Mouse (Mus musculus): ENCODE measurements around the gene Vwa8. TPM values are rescaled to one million over a fixed set of nuclear protein-coding genes. Genes with fewer than 3 reads are reported as not detected.

Vwa8 gene
- polyA plus RNA-seq, 1 experiment from 2014 or later: 13.3 TPM

- no peak for DNase-seq (ENCODE audit: low spot score)
- Histone ChIP-seq H3K9ac (ENCODE audit: low read length) (no peak overlapping the region), H3K4me2 (ENCODE audit: low read length) (no peak overlapping the region), H3K4me3 (ENCODE audit: low read depth, low read length) (no peak overlapping the region), H3K27ac (ENCODE audit: low read depth) (no peak overlapping the region), H3K9me3 (ENCODE audit: control insufficient read depth, low read length) (0 out of 2 replicates have a peak, but pooled peaks cover 6% of the 10 kb centered on the region), H3K36me3 (ENCODE audit: control insufficient read depth, insufficient read depth, low read length) (0 out of 2 replicates have a peak, but pooled peaks cover 6% of the 10 kb centered on the region), H3K4me1 (replicated peaks; ENCODE audit: control insufficient read depth, insufficient read depth, low read length) (peaks cover 12% of the 10 kb centered on the region), H3K27me3 (replicated peaks; ENCODE audit: control insufficient read depth, insufficient read depth, low read length) (no peaks in the 10 kb centered on the region)
- WGBS: 83% methylated on average over 7 of the region's 7 CpGs
- no peak for ATAC-seq (replicated peaks; ENCODE audit: low FRiP score, low TSS enrichment, low read depth)
Measured at GRCm38 (mm10) chr14:79183261-79183660, 334.4 kb downstream of the Vwa8 start.

GRCm38 (mm10) chr14:79184071-79184470 lies 335.2 kb downstream of the Vwa8 start:
- H3K4me1 ChIP-seq (replicated peaks; ENCODE audit: control insufficient read depth, insufficient read depth, low read length): peaks cover 12% of the 10 kb centered on the region
- H3K9me3 ChIP-seq (ENCODE audit: control insufficient read depth, low read length): 0 out of 2 replicates have a peak, but pooled peaks cover 6% of the 10 kb centered on the region
- H3K27me3 ChIP-seq (replicated peaks; ENCODE audit: control insufficient read depth, insufficient read depth, low read length): no peaks in the 10 kb centered on the region
- 72% methylated on average over 10 of the region's 10 CpGs for WGBS
- no peak overlapping the region for H3K4me3 ChIP-seq (ENCODE audit: low read depth, low read length)
- no peak overlapping the region for H3K27ac ChIP-seq (ENCODE audit: low read depth)
- H3K4me2 ChIP-seq (ENCODE audit: low read length): no peak overlapping the region
- ATAC-seq (replicated peaks; ENCODE audit: low FRiP score, low TSS enrichment, low read depth): no peak
- H3K36me3 ChIP-seq (ENCODE audit: control insufficient read depth, insufficient read depth, low read length): 0 out of 2 replicates have a peak, but pooled peaks cover 6% of the 10 kb centered on the region
- H3K9ac ChIP-seq (ENCODE audit: low read length): no peak overlapping the region
- DNase-seq (ENCODE audit: low spot score): no peak

- 0 out of 2 replicates have a peak, but pooled peaks cover 6% of the 10 kb centered on the region for H3K9me3 ChIP-seq (ENCODE audit: control insufficient read depth, low read length)
Measured at GRCm38 (mm10) chr14:79185018-79185685, 336.3 kb downstream of the Vwa8 start.

GRCm38 (mm10) chr14:79186976-79187375 lies 338.1 kb downstream of the Vwa8 start:
- H3K27ac ChIP-seq (ENCODE audit: low read depth): no peak overlapping the region
- no peak overlapping the region for H3K4me2 ChIP-seq (ENCODE audit: low read length)
- H3K9ac ChIP-seq (ENCODE audit: low read length): no peak overlapping the region
- DNase-seq (ENCODE audit: low spot score): no peak
- H3K9me3 ChIP-seq (ENCODE audit: control insufficient read depth, low read length): 0 out of 2 replicates have a peak, but pooled peaks cover 6% of the 10 kb centered on the region
- no peak overlapping the region for H3K4me3 ChIP-seq (ENCODE audit: low read depth, low read length)
- no peak for ATAC-seq (replicated peaks; ENCODE audit: low FRiP score, low TSS enrichment, low read depth)
- H3K36me3 ChIP-seq (ENCODE audit: control insufficient read depth, insufficient read depth, low read length): 0 out of 2 replicates have a peak, but pooled peaks cover 6% of the 10 kb centered on the region
- 88% methylated on average over 1 of the region's 1 CpGs for WGBS
- no peaks in the 10 kb centered on the region for H3K27me3 ChIP-seq (replicated peaks; ENCODE audit: control insufficient read depth, insufficient read depth, low read length)
- no peaks in the 10 kb centered on the region for H3K4me1 ChIP-seq (replicated peaks; ENCODE audit: control insufficient read depth, insufficient read depth, low read length)

More at GRCm38 (mm10) chr14:79185018-79185685, 336.3 kb downstream of the Vwa8 start:
- ATAC-seq (replicated peaks; ENCODE audit: low FRiP score, low TSS enrichment, low read depth) (no peak), DNase-seq (ENCODE audit: low spot score) (no peak)
- no peak overlapping the region for H3K9ac ChIP-seq (ENCODE audit: low read length)
- H3K27me3 ChIP-seq (replicated peaks; ENCODE audit: control insufficient read depth, insufficient read depth, low read length): no peaks in the 10 kb centered on the region
- no peak overlapping the region for H3K4me2 ChIP-seq (ENCODE audit: low read length)
- H3K4me1 ChIP-seq (replicated peaks; ENCODE audit: control insufficient read depth, insufficient read depth, low read length): peaks cover 6% of the 10 kb centered on the region; the same call in 1 of the 2 replicates
- 85% methylated on average over 11 of the region's 11 CpGs for WGBS
- no peak overlapping the region for H3K27ac ChIP-seq (ENCODE audit: low read depth)
- H3K4me3 ChIP-seq (ENCODE audit: low read depth, low read length): no peak overlapping the region
- H3K36me3 ChIP-seq (ENCODE audit: control insufficient read depth, insufficient read depth, low read length): 0 out of 2 replicates have a peak, but pooled peaks cover 6% of the 10 kb centered on the region

- ATAC-seq (replicated peaks; ENCODE audit: low FRiP score, low TSS enrichment, low read depth) (0 out of 2 replicates have a peak, but pooled peaks have one; percentile 27), DNase-seq (ENCODE audit: low spot score) (no peak)
- H3K27ac ChIP-seq (ENCODE audit: low read depth): no peak overlapping the region
- H3K9me3 ChIP-seq (ENCODE audit: control insufficient read depth, low read length): no peaks in the 10 kb centered on the region
- H3K4me1 ChIP-seq (replicated peaks; ENCODE audit: control insufficient read depth, insufficient read depth, low read length): 0 out of 2 replicates have a peak, but pooled peaks cover 6% of the 10 kb centered on the region
- H3K9ac ChIP-seq (ENCODE audit: low read length): no peak overlapping the region
- WGBS: 69% methylated on average over 3 of the region's 3 CpGs
- H3K4me2 ChIP-seq (ENCODE audit: low read length): no peak overlapping the region
- no peaks in the 10 kb centered on the region for H3K36me3 ChIP-seq (ENCODE audit: control insufficient read depth, insufficient read depth, low read length)
- H3K27me3 ChIP-seq (replicated peaks; ENCODE audit: control insufficient read depth, insufficient read depth, low read length): no peaks in the 10 kb centered on the region
- no peak overlapping the region for H3K4me3 ChIP-seq (ENCODE audit: low read depth, low read length)
Measured at GRCm38 (mm10) chr14:79196711-79197110, 347.9 kb downstream of the Vwa8 start.

- Histone ChIP-seq H3K27ac (ENCODE audit: low read depth) (no peak overlapping the region), H3K9me3 (ENCODE audit: control insufficient read depth, low read length) (no peaks in the 10 kb centered on the region), H3K27me3 (replicated peaks; ENCODE audit: control insufficient read depth, insufficient read depth, low read length) (no peaks in the 10 kb centered on the region), H3K9ac (ENCODE audit: low read length) (no peak overlapping the region), H3K36me3 (ENCODE audit: control insufficient read depth, insufficient read depth, low read length) (no peaks in the 10 kb centered on the region), H3K4me1 (replicated peaks; ENCODE audit: control insufficient read depth, insufficient read depth, low read length) (0 out of 2 replicates have a peak, but pooled peaks cover 8% of the 10 kb centered on the region), H3K4me2 (ENCODE audit: low read length) (no peak overlapping the region), H3K4me3 (ENCODE audit: low read depth, low read length) (no peak overlapping the region)
- 91% methylated on average over 15 of the region's 15 CpGs for WGBS
- ATAC-seq (replicated peaks; ENCODE audit: low FRiP score, low TSS enrichment, low read depth): no peak
- DNase-seq (ENCODE audit: low spot score): peak; percentile 35
Measured at GRCm38 (mm10) chr14:79198066-79198465, 349.2 kb downstream of the Vwa8 start.

- no peak overlapping the region for H3K4me3 ChIP-seq (ENCODE audit: low read depth, low read length)
- WGBS: 68% methylated on average over 9 of the region's 9 CpGs
- H3K36me3 ChIP-seq (ENCODE audit: control insufficient read depth, insufficient read depth, low read length): no peaks in the 10 kb centered on the region
- H3K27me3 ChIP-seq (replicated peaks; ENCODE audit: control insufficient read depth, insufficient read depth, low read length): no peaks in the 10 kb centered on the region
- peak overlapping the region; percentile 54; the same call in 1 of the 2 replicates for H3K27ac ChIP-seq (ENCODE audit: low read depth)
- H3K4me1 ChIP-seq (replicated peaks; ENCODE audit: control insufficient read depth, insufficient read depth, low read length): peaks cover 9% of the 10 kb centered on the region; the same call in 1 of the 2 replicates
- ATAC-seq (replicated peaks; ENCODE audit: low FRiP score, low TSS enrichment, low read depth) (no peak), DNase-seq (ENCODE audit: low spot score) (no peak)
- H3K9ac ChIP-seq (ENCODE audit: low read length): no peak overlapping the region
- no peaks in the 10 kb centered on the region for H3K9me3 ChIP-seq (ENCODE audit: control insufficient read depth, low read length)
- no peak overlapping the region for H3K4me2 ChIP-seq (ENCODE audit: low read length)
Measured at GRCm38 (mm10) chr14:79200133-79200891, 351.5 kb downstream of the Vwa8 start.

GRCm38 (mm10) chr14:79200892-79201285 lies 352.0 kb downstream of the Vwa8 start:
- Histone ChIP-seq H3K4me2 (ENCODE audit: low read length) (no peak overlapping the region), H3K4me3 (ENCODE audit: low read depth, low read length) (no peak overlapping the region), H3K9ac (ENCODE audit: low read length) (no peak overlapping the region), H3K36me3 (ENCODE audit: control insufficient read depth, insufficient read depth, low read length) (no peaks in the 10 kb centered on the region), H3K27ac (ENCODE audit: low read depth) (no peak overlapping the region), H3K27me3 (replicated peaks; ENCODE audit: control insufficient read depth, insufficient read depth, low read length) (no peaks in the 10 kb centered on the region), H3K9me3 (ENCODE audit: control insufficient read depth, low read length) (no peaks in the 10 kb centered on the region), H3K4me1 (replicated peaks; ENCODE audit: control insufficient read depth, insufficient read depth, low read length) (peaks cover 15% of the 10 kb centered on the region; the same call in 1 of the 2 replicates)
- 85% methylated on average over 9 of the region's 9 CpGs for WGBS
- DNase-seq (ENCODE audit: low spot score) (no peak), ATAC-seq (replicated peaks; ENCODE audit: low FRiP score, low TSS enrichment, low read depth) (no peak)

All from intestine, embryonic 14.5 days (tissue).